Mouse (Mus musculus): ENCODE results near the gene Pglyrp3. TPM values are rescaled to one million over a fixed set of nuclear protein-coding genes. Genes with fewer than 3 reads are reported as not detected.
"Not testable (repeated sequence)": the region's sequence is repeated elsewhere in the genome, so short reads cannot be mapped to it uniquely, and the experiment has no call there.

Gene Pglyrp3
- polyA plus RNA-seq (2014; fragmentation: Nextera tagmentation; extraction: Ambion mirVana), result not detected in 2 replicates

- Histone ChIP-seq H3K4me2 (replicated peaks) (no peak within 1 kb of the TSS), H3K27ac (no peak within 1 kb of the TSS), H3K4me3 (replicated peaks; ENCODE audit: low read length) (no peak within 1 kb of the TSS), H3K27me3 (ENCODE audit: control insufficient read depth, insufficient read depth, low read length) (no peaks in the 10 kb centered on the region), H3K36me3 (replicated peaks; ENCODE audit: control insufficient read depth, insufficient read depth) (no peaks in the 10 kb centered on the region), H3K9me3 (ENCODE audit: control insufficient read depth, low read length) (no peaks in the 10 kb centered on the region), H3K4me1 (replicated peaks; ENCODE audit: control insufficient read depth, insufficient read depth, low read length) (no peaks in the 10 kb centered on the region), H3K9ac (no peak within 1 kb of the TSS)
- 82% methylated on average over 1 of the region's 1 CpGs for WGBS
- DNase-seq (ENCODE audit: low spot score) (no peak), ATAC-seq (ENCODE audit: low FRiP score) (no peak)
These were observed at the start of gene Pglyrp3 for GRCm38 (mm10) chr3:92014283-92014682. Gene Pglyrp3, plus strand, starts transcription at chr3:92014583.

GRCm38 (mm10) chr3:92011001-92011400 is 3.4 kb upstream of the Pglyrp3 start:
- no peaks in the 10 kb centered on the region for H3K4me1 ChIP-seq (replicated peaks; ENCODE audit: control insufficient read depth, insufficient read depth, low read length)
- ATAC-seq (ENCODE audit: low FRiP score) (no peak), DNase-seq (ENCODE audit: low spot score) (no peak)
- WGBS, result 84% methylated on average over 1 of the region's 1 CpGs
- no peaks in the 10 kb centered on the region for H3K27me3 ChIP-seq (ENCODE audit: control insufficient read depth, insufficient read depth, low read length)
- H3K4me3 ChIP-seq (replicated peaks; ENCODE audit: low read length), result no peak overlapping the region
- H3K9ac ChIP-seq, result no peak overlapping the region
- no peaks in the 10 kb centered on the region for H3K9me3 ChIP-seq (ENCODE audit: control insufficient read depth, low read length)
- H3K27ac ChIP-seq, result no peak overlapping the region
- no peak overlapping the region for H3K4me2 ChIP-seq (replicated peaks)
- H3K36me3 ChIP-seq (replicated peaks; ENCODE audit: control insufficient read depth, insufficient read depth), result no peaks in the 10 kb centered on the region

- WGBS, result 56% methylated on average over 24 of the region's 24 CpGs
- not testable (repeated sequence) for ATAC-seq (ENCODE audit: low FRiP score); H3K4me3 ChIP-seq (replicated peaks; ENCODE audit: low read length)
These were observed 10.2 kb downstream of the Pglyrp3 start for GRCm38 (mm10) chr3:92024541-92024940.

GRCm38 (mm10) chr3:92033203-92033602 is 18.8 kb downstream of the Pglyrp3 start:
- no peaks in the 10 kb centered on the region for H3K27me3 ChIP-seq (ENCODE audit: control insufficient read depth, insufficient read depth, low read length)
- no peak overlapping the region for H3K4me3 ChIP-seq (replicated peaks; ENCODE audit: low read length)
- no peak overlapping the region for H3K27ac ChIP-seq
- ATAC-seq (ENCODE audit: low FRiP score), result no peak
- H3K36me3 ChIP-seq (replicated peaks; ENCODE audit: control insufficient read depth, insufficient read depth), result no peaks in the 10 kb centered on the region
- H3K4me2 ChIP-seq (replicated peaks), result no peak overlapping the region
- DNase-seq (ENCODE audit: low spot score), result no peak
- WGBS, result 50% methylated on average over 2 of the region's 2 CpGs
- no peak overlapping the region for H3K9ac ChIP-seq
- H3K4me1 ChIP-seq (replicated peaks; ENCODE audit: control insufficient read depth, insufficient read depth, low read length), result no peaks in the 10 kb centered on the region
- no peaks in the 10 kb centered on the region for H3K9me3 ChIP-seq (ENCODE audit: control insufficient read depth, low read length)

More at GRCm38 (mm10) chr3:92024541-92024940, 10.2 kb downstream of the Pglyrp3 start:
- not testable (repeated sequence) for H3K36me3 ChIP-seq (replicated peaks; ENCODE audit: control insufficient read depth, insufficient read depth); DNase-seq (ENCODE audit: low spot score); H3K9ac ChIP-seq; H3K27me3 ChIP-seq (ENCODE audit: control insufficient read depth, insufficient read depth, low read length); H3K27ac ChIP-seq; H3K9me3 ChIP-seq (ENCODE audit: control insufficient read depth, low read length); H3K4me1 ChIP-seq (replicated peaks; ENCODE audit: control insufficient read depth, insufficient read depth, low read length)
- H3K4me2 ChIP-seq (replicated peaks), result peak overlapping the region; percentile 29

- H3K27ac ChIP-seq, result no peak overlapping the region
- no peak overlapping the region for H3K4me2 ChIP-seq (replicated peaks)
- H3K4me1 ChIP-seq (replicated peaks; ENCODE audit: control insufficient read depth, insufficient read depth, low read length), result no peaks in the 10 kb centered on the region
- ATAC-seq (ENCODE audit: low FRiP score), result no peak
- H3K27me3 ChIP-seq (ENCODE audit: control insufficient read depth, insufficient read depth, low read length), result no peaks in the 10 kb centered on the region
- WGBS, result 61% methylated on average over 1 of the region's 1 CpGs
- H3K9ac ChIP-seq, result no peak overlapping the region
- DNase-seq (ENCODE audit: low spot score), result no peak
- no peaks in the 10 kb centered on the region for H3K36me3 ChIP-seq (replicated peaks; ENCODE audit: control insufficient read depth, insufficient read depth)
- no peaks in the 10 kb centered on the region for H3K9me3 ChIP-seq (ENCODE audit: control insufficient read depth, low read length)
- H3K4me3 ChIP-seq (replicated peaks; ENCODE audit: low read length), result no peak overlapping the region
These were observed 19.5 kb downstream of the Pglyrp3 start for GRCm38 (mm10) chr3:92033892-92034291.

GRCm38 (mm10) chr3:92050382-92051054 is 36.1 kb downstream of the Pglyrp3 start:
- Histone ChIP-seq H3K9ac (no peak overlapping the region), H3K4me1 (replicated peaks; ENCODE audit: control insufficient read depth, insufficient read depth, low read length) (no peaks in the 10 kb centered on the region), H3K4me2 (replicated peaks) (no peak overlapping the region), H3K36me3 (replicated peaks; ENCODE audit: control insufficient read depth, insufficient read depth) (no peaks in the 10 kb centered on the region), H3K9me3 (ENCODE audit: control insufficient read depth, low read length) (no peaks in the 10 kb centered on the region), H3K4me3 (replicated peaks; ENCODE audit: low read length) (no peak overlapping the region), H3K27ac (no peak overlapping the region), H3K27me3 (ENCODE audit: control insufficient read depth, insufficient read depth, low read length) (no peaks in the 10 kb centered on the region)
- ATAC-seq (ENCODE audit: low FRiP score) (no peak; the same call in 1 of the 2 replicates), DNase-seq (ENCODE audit: low spot score) (peak; percentile 75)
- WGBS, result 60% methylated on average over 6 of the region's 6 CpGs

GRCm38 (mm10) chr3:92080462-92081284 is 66.3 kb downstream of the Pglyrp3 start:
- ATAC-seq (ENCODE audit: low FRiP score) (peak; percentile 92), DNase-seq (ENCODE audit: low spot score) (peak; percentile 68)
- WGBS, result under 1% methylated on average over 64 of the region's 82 CpGs
- Histone ChIP-seq H3K9ac (peak overlapping the region; percentile 88), H3K36me3 (replicated peaks; ENCODE audit: control insufficient read depth, insufficient read depth) (no peaks in the 10 kb centered on the region), H3K4me2 (replicated peaks) (peak overlapping the region; percentile 75), H3K4me3 (replicated peaks; ENCODE audit: low read length) (peak overlapping the region; percentile 80), H3K4me1 (replicated peaks; ENCODE audit: control insufficient read depth, insufficient read depth, low read length) (peaks cover 6% of the 10 kb centered on the region; the same call in 1 of the 2 replicates), H3K27me3 (ENCODE audit: control insufficient read depth, insufficient read depth, low read length) (peaks cover 8% of the 10 kb centered on the region), H3K27ac (peak overlapping the region; percentile 98), H3K9me3 (ENCODE audit: control insufficient read depth, low read length) (no peaks in the 10 kb centered on the region)

Small RNA genes lying within 50 kb of the gene (microRNA-seq; reads per million reads assigned to microRNA genes)
- gene Gm23697 (not detected), gene Gm25145 (not detected)

Other genes starting within 250 kb of the Pglyrp3 start
- gene Lor, start 68.6 kb downstream of the Pglyrp3 start, polyA plus RNA-seq (2014; fragmentation: Nextera tagmentation; extraction: Ambion mirVana), result 6.0 and 7.3 TPM in 2 replicates
- gene Prr9, start 109.4 kb downstream of the Pglyrp3 start, polyA plus RNA-seq (2014; fragmentation: Nextera tagmentation; extraction: Ambion mirVana), result not detected in 2 replicates
- gene Lelp1, start 128.2 kb downstream of the Pglyrp3 start, polyA plus RNA-seq (2014; fragmentation: Nextera tagmentation; extraction: Ambion mirVana), result not detected in 2 replicates
- not detected in 2 replicates for gene Sprr2a1, start 201.2 kb downstream of the Pglyrp3 start, polyA plus RNA-seq (2014; fragmentation: Nextera tagmentation; extraction: Ambion mirVana)
- not detected in 2 replicates for gene Sprr2a2, start 201.3 kb downstream of the Pglyrp3 start, polyA plus RNA-seq (2014; fragmentation: Nextera tagmentation; extraction: Ambion mirVana)

Measured in hindbrain, embryonic 14.5 days (tissue).